Mouse (Mus musculus) megakaryocyte, adult 5-6 weeks (primary cell): ENCODE measurements around the gene Rfc1. TPM values are rescaled to one million over a fixed set of nuclear protein-coding genes. Genes with fewer than 3 reads are reported as not detected.

Source experiments
- ATAC-seq: 2 replicates; pipeline ENCODE4 v1.8.0; 2016; ENCODE audit warnings: mild to moderate bottlenecking, inconsistent platforms; ENCODE audit not compliant: poor library complexity, severe bottlenecking
- total RNA-seq, 2 experiments: library from RNA; stranded (forward) in 1 of 2; stranded (reverse) in 1 of 2; fragments of 153-499, 151-499 nt in 1 of 2; fragments of 221-1000, 200-1000 nt in 1 of 2; gene quantifications; 2 replicates each; pipeline versions ENCODE4 v1.2.3 to v1.2.4; 2015 to 2017

Rfc1 gene
- total RNA-seq, 2 experiments from 2014 or later, result 39.7 to 92.3 TPM

DNA sequence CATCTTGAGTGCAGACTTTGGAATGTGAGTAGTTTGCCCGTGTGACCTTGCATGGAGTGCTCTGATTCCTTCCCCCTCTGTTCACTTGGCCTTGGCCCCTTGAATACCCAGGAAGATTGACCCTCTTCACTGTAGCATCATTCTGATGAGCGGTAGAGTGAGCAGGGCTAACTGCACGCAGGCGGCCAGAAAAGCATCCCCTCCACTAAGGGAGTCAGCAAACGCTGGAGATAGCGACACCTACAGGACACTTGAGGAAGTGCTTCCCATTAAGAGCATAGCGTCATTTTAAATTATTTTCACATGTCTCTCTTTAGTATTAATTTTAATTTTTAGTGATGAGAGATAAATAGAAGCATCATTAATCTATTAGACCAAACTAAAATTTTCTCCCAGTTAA is 122.1 kb downstream of the Rfc1 start:
- ATAC-seq, result peak; percentile 49; the same call in 1 of the 2 replicates

Other genes with a start within 250 kb of the Rfc1 start
- 34.8 and 37.4 TPM in 2 replicates for gene Tmem156, start 243.5 kb downstream of the Rfc1 start, total RNA-seq (2015)
- gene Tmem156, start 243.5 kb downstream of the Rfc1 start, total RNA-seq (2017), result 54.5 and 54.9 TPM in 2 replicates
- gene Klhl5, start 228.1 kb downstream of the Rfc1 start, total RNA-seq (2015), result 63.3 and 74.9 TPM in 2 replicates
- gene Klhl5, start 228.1 kb downstream of the Rfc1 start, total RNA-seq (2017), result 47.5 and 50.7 TPM in 2 replicates
- gene Wdr19, start 136.0 kb downstream of the Rfc1 start, total RNA-seq (2015), result 0.36 and 0.89 TPM in 2 replicates
- 0.37 and 1.6 TPM in 2 replicates for gene Wdr19, start 136.0 kb downstream of the Rfc1 start, total RNA-seq (2017)
- not detected in 2 replicates for gene Klb, start 12.6 kb upstream of the Rfc1 start, total RNA-seq (2015)
- not detected in 2 replicates for gene Klb, start 12.6 kb upstream of the Rfc1 start, total RNA-seq (2017)
- gene Rpl9, start 55.8 kb upstream of the Rfc1 start, total RNA-seq (2015), result 1,765 and 1,894 TPM in 2 replicates
- 1,107 and 1,286 TPM in 2 replicates for gene Rpl9, start 55.8 kb upstream of the Rfc1 start, total RNA-seq (2017)
- gene Lias, start 55.8 kb upstream of the Rfc1 start, total RNA-seq (2015), result 26.8 and 32.6 TPM in 2 replicates
- gene Lias, start 55.8 kb upstream of the Rfc1 start, total RNA-seq (2017), result 26.8 and 29.4 TPM in 2 replicates
- 87.9 and 92.7 TPM in 2 replicates for gene Ugdh, start 100.3 kb upstream of the Rfc1 start, total RNA-seq (2015)
- 121 TPM in 2 replicates for gene Ugdh, start 100.3 kb upstream of the Rfc1 start, total RNA-seq (2017)
- gene Gm43552, start 157.2 kb upstream of the Rfc1 start, total RNA-seq (2015), result not detected in 2 replicates
- not detected in 2 replicates for gene Gm43552, start 157.2 kb upstream of the Rfc1 start, total RNA-seq (2017)
- 154 TPM in 2 replicates for gene Smim14, start 201.5 kb upstream of the Rfc1 start, total RNA-seq (2015)
- 87.1 and 94.7 TPM in 2 replicates for gene Smim14, start 201.5 kb upstream of the Rfc1 start, total RNA-seq (2017)
- 125 and 131 TPM in 2 replicates for gene Ube2k, start 201.6 kb upstream of the Rfc1 start, total RNA-seq (2015)
- gene Ube2k, start 201.6 kb upstream of the Rfc1 start, total RNA-seq (2017), result 31.5 and 62.8 TPM in 2 replicates